ENCODE assay signal across 8 mouse cellular contexts in the genomic region with DNA sequence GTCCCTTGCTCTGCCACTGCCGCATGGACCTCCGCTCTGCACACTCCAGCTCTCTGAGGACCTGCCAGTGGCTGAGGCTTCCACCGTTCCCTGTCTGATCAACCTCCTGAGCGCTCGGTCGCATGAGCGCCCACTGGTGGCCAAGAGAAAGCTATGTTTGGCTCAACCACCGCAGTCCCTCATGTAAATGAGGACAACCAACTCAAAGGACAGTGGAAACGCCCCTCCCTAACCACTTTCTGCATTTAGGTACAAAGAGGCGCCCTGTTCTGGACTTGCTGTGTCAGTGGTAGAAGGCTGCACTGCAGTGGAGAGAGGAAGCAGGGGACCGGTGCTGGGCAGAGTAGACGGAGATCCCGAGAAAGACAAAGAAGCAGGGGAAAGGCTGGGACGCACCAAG. TPM values are rescaled to one million over a fixed set of nuclear protein-coding genes. Genes with fewer than 3 reads are reported as not detected.
A peak's percentile ranks its signal among the peaks of the same experiment; 100 is the strongest.
DNase-seq lines count a peak whose midpoint lies in the region; ATAC-seq lines count a peak whose summit lies in the region.

No protein-coding gene starts in this region.

- H3K27ac ChIP-seq in embryonic facial prominence, embryonic 12.5 days: no peak overlapping the region
- no peak overlapping the region for H3K27ac ChIP-seq in limb, embryonic 13.5 days
- peak overlapping the region; percentile 61 for H3K27ac ChIP-seq in midbrain, embryonic 16.5 days (ENCODE audit: low read length)

- no peaks in the 10 kb centered on the region for H3K4me1 ChIP-seq in embryonic facial prominence, embryonic 12.5 days
- peaks cover 7% of the 10 kb centered on the region for H3K4me1 ChIP-seq in limb, embryonic 13.5 days
- H3K4me1 ChIP-seq in midbrain, embryonic 16.5 days (ENCODE audit: control insufficient read depth, insufficient read depth, low read length): peaks cover 3% of the 10 kb centered on the region; the same call in 1 of the 2 replicates

- H3K9ac ChIP-seq in embryonic facial prominence, embryonic 12.5 days: no peak overlapping the region
- H3K9ac ChIP-seq in limb, embryonic 13.5 days: no peak overlapping the region
- H3K9ac ChIP-seq in midbrain, embryonic 16.5 days (ENCODE audit: low read depth, low read length): peak overlapping the region; percentile 31; the same call in 1 of the 2 replicates

- peak overlapping the region; percentile 20; the same call in 1 of the 2 replicates for H3K4me3 ChIP-seq in embryonic facial prominence, embryonic 12.5 days
- H3K4me3 ChIP-seq in limb, embryonic 13.5 days: peak overlapping the region; percentile 2; the same call in 1 of the 2 replicates
- H3K4me3 ChIP-seq in midbrain, embryonic 16.5 days (ENCODE audit: low read depth, low read length): peak overlapping the region; percentile 21

- no peaks in the 10 kb centered on the region for H3K9me3 ChIP-seq in embryonic facial prominence, embryonic 12.5 days
- H3K9me3 ChIP-seq in limb, embryonic 13.5 days: no peaks in the 10 kb centered on the region
- H3K9me3 ChIP-seq in midbrain, embryonic 16.5 days (replicated peaks; ENCODE audit: control insufficient read depth, low read length, poor library complexity, severe bottlenecking): no peaks in the 10 kb centered on the region

- H3K27me3 ChIP-seq in embryonic facial prominence, embryonic 12.5 days: peaks cover 3% of the 10 kb centered on the region; the same call in 1 of the 2 replicates
- H3K27me3 ChIP-seq in limb, embryonic 13.5 days: peaks cover 13% of the 10 kb centered on the region
- H3K27me3 ChIP-seq in midbrain, embryonic 16.5 days (ENCODE audit: control insufficient read depth, insufficient read depth, low read depth, low read length): no peaks in the 10 kb centered on the region

- H3K4me2 ChIP-seq in embryonic facial prominence, embryonic 12.5 days (replicated peaks): peak overlapping the region; percentile 45
- H3K4me2 ChIP-seq in limb, embryonic 13.5 days (replicated peaks): peak overlapping the region; percentile 49
- H3K4me2 ChIP-seq in midbrain, embryonic 16.5 days (ENCODE audit: low read length): peak overlapping the region; percentile 53

- 6% methylated on average over 14 of the region's 14 CpGs for WGBS in embryonic facial prominence, embryonic 12.5 days
- WGBS in limb, embryonic 13.5 days: 6% methylated on average over 14 of the region's 14 CpGs
- WGBS in midbrain, embryonic 16.5 days: 2% methylated on average over 14 of the region's 14 CpGs

- peak; percentile 61 to 66 for DNase-seq in urinary bladder, adult 18-20 months (ENCODE audit: low spot score in 2 of 2)
- no peak for DNase-seq in urinary bladder, postnatal 10 days (ENCODE audit: low spot score)
- peak; percentile 65 for DNase-seq in heart, adult 8-10 months (ENCODE audit: low spot score)
- peak; percentile 83 to 84 for DNase-seq in kidney, adult 8-10 months
- peak; percentile 41 to 48 for DNase-seq in spleen, postnatal 36 days (ENCODE audit: low spot score in 2 of 2)

- H3K36me3 ChIP-seq in embryonic facial prominence, embryonic 12.5 days: no peaks in the 10 kb centered on the region
- H3K36me3 ChIP-seq in limb, embryonic 13.5 days: no peaks in the 10 kb centered on the region
- no peaks in the 10 kb centered on the region for H3K36me3 ChIP-seq in midbrain, embryonic 16.5 days (ENCODE audit: control insufficient read depth, insufficient read depth, low read length)

- ATAC-seq in embryonic facial prominence, embryonic 12.5 days (ENCODE audit: insufficient number of reproducible peaks, insufficient read depth, low FRiP score, low TSS enrichment): no peak
- ATAC-seq in limb, embryonic 13.5 days (ENCODE audit: low FRiP score, low read depth): peak; percentile 73
- peak; percentile 90 for ATAC-seq in midbrain, embryonic 16.5 days

RNA-seq across cellular contexts. Expression of gene Cfap100, which starts 6.0 kb away (rescaled TPM):
- 0.65 and 0.76 TPM in 2 replicates for polyA plus RNA-seq in embryonic facial prominence, embryonic 12.5 days (2016; fragmentation: Nextera tagmentation; extraction: Ambion mirVana)
- under 1 TPM in 2 of 4 experiments, not detected in 2; 0.22 to 0.90 TPM for total RNA-seq in heart, adult 8-10 months (2022)
- 0.37 and 0.59 TPM in 2 replicates for polyA plus RNA-seq in limb, embryonic 13.5 days (2015; fragmentation: Nextera tagmentation; extraction: Ambion mirVana)
- 8.4 TPM in 2 replicates for polyA plus RNA-seq in midbrain, embryonic 16.5 days (2015; fragmentation: Nextera tagmentation; extraction: Ambion mirVana)

RNA-seq across cellular contexts. Expression of gene Klf15, which starts 39.8 kb away (rescaled TPM):
- 4.5 TPM in 2 replicates for polyA plus RNA-seq in embryonic facial prominence, embryonic 12.5 days (2016; fragmentation: Nextera tagmentation; extraction: Ambion mirVana)
- 10 to 100 TPM; 55.7 to 79.2 (median 65.3) TPM for total RNA-seq in heart, adult 8-10 months (2022)
- polyA plus RNA-seq in limb, embryonic 13.5 days (2015; fragmentation: Nextera tagmentation; extraction: Ambion mirVana): 5.0 and 5.1 TPM in 2 replicates
- polyA plus RNA-seq in midbrain, embryonic 16.5 days (2015; fragmentation: Nextera tagmentation; extraction: Ambion mirVana): 12.6 and 17.5 TPM in 2 replicates

RNA-seq across cellular contexts. Expression of gene Zxdc, which starts 53.3 kb away (rescaled TPM):
- polyA plus RNA-seq in embryonic facial prominence, embryonic 12.5 days (2016; fragmentation: Nextera tagmentation; extraction: Ambion mirVana): 11.5 and 12.6 TPM in 2 replicates
- 10 to 100 TPM; 13.0 to 15.0 (median 14.3) TPM for total RNA-seq in heart, adult 8-10 months (2022)
- 6.5 and 6.9 TPM in 2 replicates for polyA plus RNA-seq in limb, embryonic 13.5 days (2015; fragmentation: Nextera tagmentation; extraction: Ambion mirVana)
- polyA plus RNA-seq in midbrain, embryonic 16.5 days (2015; fragmentation: Nextera tagmentation; extraction: Ambion mirVana): 8.8 and 9.2 TPM in 2 replicates
